Mouse (Mus musculus) heart, adult 2 months (tissue): ENCODE measurements around the gene Uvssa.

Source experiments
- CTCF ChIP-seq: fragments of 200-600 bp; IDR thresholded peaks from 2 replicates; pipeline ENCODE4 v1.8.1; 2022; ENCODE audit warnings: antibody characterized with exemption, mild to moderate bottlenecking, moderate library complexity
- EP300 ChIP-seq: fragments of 200-500 bp; IDR thresholded peaks from 2 replicates; pipeline ENCODE4 v1.6.1; 2011; ENCODE audit warnings: low read depth, low read length, control low read depth; ENCODE audit not compliant: insufficient read depth

DNA sequence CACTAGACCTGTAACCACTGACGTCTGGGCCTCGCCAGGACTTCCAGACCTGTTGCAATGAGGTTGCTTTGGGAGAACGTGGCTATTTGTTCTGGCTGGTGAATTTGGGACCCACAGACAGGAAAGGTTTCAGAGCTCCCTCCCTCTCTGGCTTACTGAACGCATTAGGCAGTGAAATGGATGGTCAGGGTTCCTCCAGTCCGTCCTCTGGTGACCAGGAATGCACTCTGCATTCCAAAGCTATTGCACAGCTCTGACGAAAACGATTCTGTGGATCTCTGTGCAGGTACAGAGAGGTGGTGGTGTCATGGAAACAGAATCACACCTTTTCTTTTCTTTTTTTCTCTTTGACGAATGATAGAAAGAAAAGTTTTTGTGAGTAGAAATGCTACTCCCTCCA, 41.1 kb upstream of the Uvssa start:
- no peak for TF ChIP-seq CTCF
- TF ChIP-seq EP300 = no peak
